Mouse (Mus musculus): ENCODE data around the gene Hpgds. TPM values are rescaled to one million over a fixed set of nuclear protein-coding genes. Genes with fewer than 3 reads are reported as not detected.

Hpgds gene
- polyA plus RNA-seq (2015; fragmentation: Nextera tagmentation; extraction: Ambion mirVana), result 13.4 and 14.4 TPM in 2 replicates

- DNase-seq (ENCODE audit: low spot score), result peak; percentile 68
These were observed at the start of gene Hpgds for GRCm38 (mm10) chr6:65144621-65145205. Hpgds (minus strand) TSS chr6:65144908.

GRCm38 (mm10) chr6:65164977-65165376, 20.3 kb upstream of the Hpgds start:
- DNase-seq (ENCODE audit: low spot score), result no peak

- DNase-seq (ENCODE audit: low spot score), result no peak
These were observed 19.4 kb upstream of the Hpgds start for GRCm38 (mm10) chr6:65164137-65164536.

GRCm38 (mm10) chr6:65159381-65159942, 14.8 kb upstream of the Hpgds start:
- no peak for DNase-seq (ENCODE audit: low spot score)

- DNase-seq (ENCODE audit: low spot score), result no peak
These were observed 12.3 kb upstream of the Hpgds start for GRCm38 (mm10) chr6:65157042-65157441.

- no peak for DNase-seq (ENCODE audit: low spot score)
These were observed 8.9 kb upstream of the Hpgds start for GRCm38 (mm10) chr6:65153570-65153969.

- DNase-seq (ENCODE audit: low spot score), result no peak
These were observed 6.0 kb upstream of the Hpgds start for GRCm38 (mm10) chr6:65150703-65151102.

GRCm38 (mm10) chr6:65146363-65146762, 1.7 kb upstream of the Hpgds start:
- no peak for DNase-seq (ENCODE audit: low spot score)

- no peak for DNase-seq (ENCODE audit: low spot score)
These were observed 2.4 kb downstream of the Hpgds start for GRCm38 (mm10) chr6:65142316-65142715.

- no peak for DNase-seq (ENCODE audit: low spot score)
These were observed 3.9 kb downstream of the Hpgds start for GRCm38 (mm10) chr6:65140750-65141243.

GRCm38 (mm10) chr6:65140082-65140749, 4.5 kb downstream of the Hpgds start:
- DNase-seq (ENCODE audit: low spot score), result no peak

GRCm38 (mm10) chr6:65138243-65138642, 6.5 kb downstream of the Hpgds start:
- DNase-seq (ENCODE audit: low spot score), result no peak

GRCm38 (mm10) chr6:65137802-65138201, 6.9 kb downstream of the Hpgds start:
- no peak for DNase-seq (ENCODE audit: low spot score)

GRCm38 (mm10) chr6:65132376-65132775, 12.3 kb downstream of the Hpgds start:
- no peak for DNase-seq (ENCODE audit: low spot score)

GRCm38 (mm10) chr6:65126074-65126726, 18.5 kb downstream of the Hpgds start:
- peak; percentile 51 for DNase-seq (ENCODE audit: low spot score)

GRCm38 (mm10) chr6:65117540-65117939, 27.2 kb downstream of the Hpgds start:
- no peak for DNase-seq (ENCODE audit: low spot score)

- no peak for DNase-seq (ENCODE audit: low spot score)
These were observed 29.8 kb downstream of the Hpgds start for GRCm38 (mm10) chr6:65114902-65115301.

- peak; percentile 15 for DNase-seq (ENCODE audit: low spot score)
These were observed 65.6 kb downstream of the Hpgds start for GRCm38 (mm10) chr6:65079139-65079538.

- no peak for DNase-seq (ENCODE audit: low spot score)
These were observed 69.5 kb downstream of the Hpgds start for GRCm38 (mm10) chr6:65075201-65075600.
